Comparison of ENCODE assay signal across 26 mouse cellular contexts in the genomic region with DNA sequence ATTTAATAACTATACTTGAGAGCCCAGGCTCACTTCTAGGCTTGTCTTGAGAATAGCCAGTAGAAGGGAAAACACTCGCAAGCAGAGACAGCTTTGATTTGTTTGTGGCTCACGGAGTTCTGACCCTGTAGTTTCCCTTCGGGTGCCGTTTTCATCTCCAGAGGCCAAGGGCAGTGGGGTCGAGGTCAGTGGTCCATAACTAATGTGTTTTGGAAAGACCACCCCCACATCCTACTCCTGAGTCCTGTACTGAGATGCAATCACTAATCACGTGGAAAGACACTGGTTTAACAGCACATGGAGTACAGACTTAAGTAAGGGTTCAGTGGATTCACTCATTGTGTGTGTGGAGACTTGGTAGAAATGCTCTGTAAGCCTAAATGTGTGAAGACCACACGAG. TPM values are rescaled to one million over a fixed set of nuclear protein-coding genes. Genes with fewer than 3 reads are reported as not detected.
"Had no signal": no experiment of that assay in that cellular context is flagged by ENCODE, and none has a peak within 500 bp of the region (broad histone marks: within the 10 kb centered on the region; RNA-seq: fewer than 3 reads in every experiment).

No protein-coding gene starts in this region.

- ATAC-seq: intestine, postnatal 0 days; midbrain, embryonic 16.5 days had no signal

- H3K9ac ChIP-seq: liver, embryonic 13.5 days; midbrain, embryonic 12.5 days; neural tube, embryonic 12.5 days; stomach, embryonic 15.5 days had no signal

- H3K4me1 ChIP-seq: liver, embryonic 13.5 days had no signal

- H3K27ac ChIP-seq: layer of hippocampus, adult 2 months; liver, embryonic 13.5 days; midbrain, embryonic 12.5 days; neural tube, embryonic 12.5 days; stomach, embryonic 15.5 days had no signal

- H3K9me3 ChIP-seq: liver, embryonic 13.5 days; midbrain, embryonic 12.5 days; neural tube, embryonic 12.5 days; stomach, embryonic 15.5 days had no signal

- DNase-seq: kidney, adult 8-10 months; kidney, postnatal 14 days; layer of hippocampus, adult 9-11 months; liver, embryonic 13.5 days; lung, adult 2 months; lung, postnatal 14 days; lung, postnatal 4 days; right cerebral cortex, postnatal 25 days; spleen, adult 18-20 months; thymus, adult 2 months; thymus, postnatal 14 days; thymus, postnatal 4 days had no signal

- H3K4me3 ChIP-seq: layer of hippocampus, adult 2 months; liver, embryonic 13.5 days; midbrain, embryonic 12.5 days; myocyte; neural tube, embryonic 12.5 days; stomach, embryonic 15.5 days had no signal

- H3K36me3 ChIP-seq: liver, embryonic 13.5 days; midbrain, embryonic 12.5 days; neural tube, embryonic 12.5 days; stomach, embryonic 15.5 days had no signal

- H3K27me3 ChIP-seq: liver, embryonic 13.5 days; neural tube, embryonic 12.5 days; stomach, embryonic 15.5 days had no signal

- H3K4me2 ChIP-seq: liver, embryonic 13.5 days; midbrain, embryonic 12.5 days; neural tube, embryonic 12.5 days; stomach, embryonic 15.5 days had no signal

RNA-seq across cellular contexts. Expression of a gene that starts 56.0 kb away (rescaled TPM):
- polyA plus RNA-seq: intestine, embryonic 14.5 days; intestine, postnatal 0 days; large intestine, adult 2 months; limb, embryonic 11.5 days; limb, embryonic 14.5 days; liver, adult 2 months; liver, embryonic 13.5 days; liver, embryonic 16.5 days; lung, adult 2 months; lung, embryonic 16.5 days; midbrain, embryonic 16.5 days; myocyte; neural tube, embryonic 12.5 days; thymus, adult 2 months had no signal
